Mouse (Mus musculus) CD4-positive, CD25-positive, alpha-beta regulatory T cell (primary cell): ENCODE measurements around the gene Cyp2j13. TPM values are rescaled to one million over a fixed set of nuclear protein-coding genes. Genes with fewer than 3 reads are reported as not detected.

Experiments
- polyA plus RNA-seq: library from polyadenylated mRNA; unstranded; fragments of 100-300 nt; shearing (Covaris generic); gene quantifications from one replicate; pipeline ENCODE4 v1.2.1, GENCODE M21; 2017

The Cyp2j13 gene
- polyA plus RNA-seq: not detected

DNA sequence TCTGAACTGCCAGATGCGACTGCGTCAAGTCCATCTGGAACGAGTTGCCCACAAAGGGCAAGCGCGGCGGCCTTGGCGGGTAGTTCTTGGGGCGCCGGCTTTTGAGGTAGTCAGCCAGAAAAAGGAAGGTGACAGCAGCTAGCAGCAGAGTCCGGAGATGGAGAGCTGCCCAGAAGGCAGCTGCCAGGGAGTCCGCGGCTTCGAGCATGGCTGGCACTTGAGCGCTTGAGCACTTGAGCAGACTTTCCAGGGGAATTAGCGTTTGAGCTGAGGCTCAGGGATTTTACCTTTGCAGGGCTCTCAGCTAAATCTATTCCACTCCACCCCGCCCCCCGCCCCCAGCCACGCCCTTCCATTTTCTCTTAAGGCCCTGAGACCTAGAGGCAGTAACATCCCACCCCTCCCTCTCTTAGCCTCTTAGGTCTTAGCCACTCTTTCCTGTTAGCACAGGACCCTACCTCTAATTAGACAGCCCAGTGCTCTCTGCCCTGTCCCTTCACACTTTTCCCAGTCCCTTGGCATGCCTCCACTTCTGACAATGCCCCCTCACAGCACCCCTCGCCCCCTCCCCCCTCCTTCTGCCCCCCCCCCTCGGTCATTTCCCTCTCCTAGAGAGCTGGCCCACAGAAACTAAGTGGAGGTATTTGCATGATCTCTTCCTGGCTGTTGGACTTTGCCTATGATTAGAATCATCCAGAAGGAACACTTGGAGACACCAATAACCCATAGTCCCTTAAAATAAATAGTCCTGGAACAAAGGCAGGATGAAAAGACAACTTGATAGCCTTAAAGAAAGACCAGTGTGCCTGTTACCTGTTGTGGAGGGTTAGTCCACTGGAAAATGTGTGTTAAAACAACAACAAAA lies at the start of gene Cyp2j13:
Gene Cyp2j13 (minus strand): TSS at position 286 of the 865 bp plus-strand sequence.

Other genes with a start within 250 kb of the Cyp2j13 start
- gene Hook1, start 110.3 kb downstream of the Cyp2j13 start, polyA plus RNA-seq: 22.5 TPM
- gene Cyp2j12, start 63.6 kb upstream of the Cyp2j13 start, polyA plus RNA-seq: not detected
- gene Cyp2j7, start 159.1 kb upstream of the Cyp2j13 start, polyA plus RNA-seq: not detected